Mouse (Mus musculus) forebrain, embryonic 11.5 days (tissue): Measurements from ENCODE around the gene Sez6. TPM values are rescaled to one million over a fixed set of nuclear protein-coding genes. Genes with fewer than 3 reads are reported as not detected.

Experiments used
- ATAC-seq: fragments of 200-750 bp; cut with Nextera tagmentation; replicated peaks from 2 replicates; pipeline ENCODE4 v1.8.0; 2017; ENCODE audit warnings: moderate TSS enrichment; ENCODE audit not compliant: low FRiP score
- DNase-seq: peaks from one replicate; pipeline ENCODE4 v3.0.0-alpha.2; 2017; ENCODE audit warnings: low spot score
- H3K27ac ChIP-seq: fragments of 300-500 bp; sonication (generic); 2 replicates; pipeline ENCODE4 v1.5.1; 2014; ENCODE audit warnings: low read depth, low read length
- H3K27me3 ChIP-seq: fragments of 300-500 bp; sonication (generic); 2 replicates; pipeline ENCODE4 v1.6.1; 2014; ENCODE audit warnings: mild to moderate bottlenecking, low read length, mixed read lengths; ENCODE audit not compliant: control insufficient read depth, insufficient read depth
- H3K36me3 ChIP-seq: fragments of 300-500 bp; sonication (generic); 2 replicates; pipeline ENCODE4 v1.6.1; 2014; ENCODE audit warnings: mild to moderate bottlenecking, low read length, moderate library complexity, mixed read lengths; ENCODE audit not compliant: control insufficient read depth, insufficient read depth
- H3K4me1 ChIP-seq: fragments of 300-500 bp; sonication (generic); replicated peaks from 2 replicates; pipeline ENCODE4 v1.6.1; 2014; ENCODE audit warnings: low read length, mixed read lengths; ENCODE audit not compliant: control insufficient read depth, insufficient read depth
- H3K4me2 ChIP-seq: fragments of 300-500 bp; sonication (generic); 2 replicates; pipeline ENCODE4 v1.6.1; 2014; ENCODE audit warnings: low read depth, mild to moderate bottlenecking, low read length, moderate library complexity, mixed read lengths; ENCODE audit not compliant: severe bottlenecking
- H3K4me3 ChIP-seq: fragments of 300-500 bp; sonication (generic); 2 replicates; pipeline ENCODE4 v1.5.1; 2014; ENCODE audit warnings: low read depth, low read length
- H3K9ac ChIP-seq: fragments of 300-500 bp; sonication (generic); 2 replicates; pipeline ENCODE4 v1.6.1; 2014; ENCODE audit warnings: low read length
- H3K9me3 ChIP-seq: fragments of 300-500 bp; sonication (generic); 2 replicates; pipeline ENCODE4 v1.6.1; 2016; ENCODE audit warnings: low read length, mixed read lengths; ENCODE audit not compliant: control insufficient read depth
- WGBS: fragments of 180-500 bp; shearing (Covaris S2); extraction: QIAGEN DNeasy Blood & Tissue Kit; methylation state at CpG from one replicate; pipeline ENCODE4 v1.1.7; 2014; 5-methylcytosine and 5-hydroxymethylcytosine counted together
- polyA plus RNA-seq: library from polyadenylated mRNA; unstranded; fragments of >200 nt; fragmentation: Nextera tagmentation; extraction: Ambion mirVana; gene quantifications from 2 replicates; pipeline ENCODE4 v1.2.1, GENCODE M21; 2014

Sez6 gene
- polyA plus RNA-seq, 1 experiment from 2014 or later: 14.3 TPM

GRCm38 (mm10) chr11:77931541-77932433, 1.2 kb downstream of the Sez6 start:
- Histone ChIP-seq H3K4me2 (peak overlapping the region; percentile 99), H3K9me3 (no peaks in the 10 kb centered on the region), H3K36me3 (no peaks in the 10 kb centered on the region), H3K4me3 (peak overlapping the region; percentile 59), H3K9ac (peak overlapping the region; percentile 55), H3K4me1 (peaks cover 27% of the 10 kb centered on the region), H3K27me3 (peaks cover 55% of the 10 kb centered on the region), H3K27ac (no peak overlapping the region)
- DNase-seq: no peak
- WGBS: 1% methylated on average over 41 of the region's 41 CpGs
- no peak for ATAC-seq

- H3K9ac ChIP-seq: no peak overlapping the region
- ATAC-seq: no peak
- peaks cover 57% of the 10 kb centered on the region for H3K27me3 ChIP-seq
- no peaks in the 10 kb centered on the region for H3K9me3 ChIP-seq
- peaks cover 24% of the 10 kb centered on the region for H3K4me1 ChIP-seq
- WGBS: 47% methylated on average over 5 of the region's 5 CpGs
- DNase-seq: no peak
- peak overlapping the region; percentile 99; the same call in 1 of the 2 replicates for H3K4me2 ChIP-seq
- no peaks in the 10 kb centered on the region for H3K36me3 ChIP-seq
- peak overlapping the region; percentile 59; the same call in 1 of the 2 replicates for H3K4me3 ChIP-seq
- no peak overlapping the region for H3K27ac ChIP-seq
Observed at GRCm38 (mm10) chr11:77932576-77932975, 2.0 kb downstream of the Sez6 start.

GRCm38 (mm10) chr11:77934111-77934521, 3.5 kb downstream of the Sez6 start:
- 2% methylated on average over 4 of the region's 4 CpGs for WGBS
- DNase-seq (no peak), ATAC-seq (no peak)
- H3K4me1 ChIP-seq: peaks cover 24% of the 10 kb centered on the region
- no peak overlapping the region for H3K4me2 ChIP-seq
- H3K9me3 ChIP-seq: no peaks in the 10 kb centered on the region
- H3K36me3 ChIP-seq: no peaks in the 10 kb centered on the region
- H3K27ac ChIP-seq: no peak overlapping the region
- no peak overlapping the region for H3K4me3 ChIP-seq
- no peak overlapping the region for H3K9ac ChIP-seq
- H3K27me3 ChIP-seq: peaks cover 59% of the 10 kb centered on the region

GRCm38 (mm10) chr11:77934568-77935311, 4.1 kb downstream of the Sez6 start:
- no peak overlapping the region for H3K27ac ChIP-seq
- H3K4me2 ChIP-seq: no peak overlapping the region
- no peaks in the 10 kb centered on the region for H3K9me3 ChIP-seq
- H3K9ac ChIP-seq: no peak overlapping the region
- ATAC-seq: no peak
- H3K4me3 ChIP-seq: no peak overlapping the region
- H3K27me3 ChIP-seq: peaks cover 57% of the 10 kb centered on the region
- H3K4me1 ChIP-seq: peaks cover 24% of the 10 kb centered on the region
- H3K36me3 ChIP-seq: no peaks in the 10 kb centered on the region
- 43% methylated on average over 5 of the region's 5 CpGs for WGBS
- DNase-seq: no peak

GRCm38 (mm10) chr11:77936846-77937245, 6.2 kb downstream of the Sez6 start:
- Histone ChIP-seq H3K9me3 (no peaks in the 10 kb centered on the region), H3K9ac (no peak overlapping the region), H3K4me2 (no peak overlapping the region), H3K36me3 (no peaks in the 10 kb centered on the region), H3K4me1 (peaks cover 15% of the 10 kb centered on the region), H3K27me3 (peaks cover 46% of the 10 kb centered on the region), H3K4me3 (no peak overlapping the region), H3K27ac (no peak overlapping the region)
- ATAC-seq: no peak
- DNase-seq: no peak
- WGBS: 8% methylated on average over 8 of the region's 8 CpGs

GRCm38 (mm10) chr11:77937649-77938410, 7.2 kb downstream of the Sez6 start:
- no peaks in the 10 kb centered on the region for H3K9me3 ChIP-seq
- WGBS: 17% methylated on average over 4 of the region's 4 CpGs
- H3K27me3 ChIP-seq: peaks cover 37% of the 10 kb centered on the region
- no peak for ATAC-seq
- H3K36me3 ChIP-seq: no peaks in the 10 kb centered on the region
- no peak overlapping the region for H3K9ac ChIP-seq
- no peak overlapping the region for H3K27ac ChIP-seq
- no peak for DNase-seq
- H3K4me1 ChIP-seq: peaks cover 19% of the 10 kb centered on the region
- H3K4me3 ChIP-seq: no peak overlapping the region
- no peak overlapping the region for H3K4me2 ChIP-seq

- H3K4me3 ChIP-seq: no peak overlapping the region
- DNase-seq (no peak), ATAC-seq (no peak)
- no peaks in the 10 kb centered on the region for H3K9me3 ChIP-seq
- no peak overlapping the region; the same call in 1 of the 2 replicates for H3K27ac ChIP-seq
- no peak overlapping the region for H3K4me2 ChIP-seq
- H3K4me1 ChIP-seq: peaks cover 10% of the 10 kb centered on the region
- peak overlapping the region; percentile 18; the same call in 1 of the 2 replicates for H3K9ac ChIP-seq
- 17% methylated on average over 5 of the region's 5 CpGs for WGBS
- H3K27me3 ChIP-seq: peaks cover 16% of the 10 kb centered on the region
- no peaks in the 10 kb centered on the region for H3K36me3 ChIP-seq
Observed at GRCm38 (mm10) chr11:77942230-77942629, 11.6 kb downstream of the Sez6 start.

GRCm38 (mm10) chr11:77947860-77948259, 17.3 kb downstream of the Sez6 start:
- peak; percentile 88 for ATAC-seq
- no peaks in the 10 kb centered on the region for H3K36me3 ChIP-seq
- peak overlapping the region; percentile 14; the same call in 1 of the 2 replicates for H3K9ac ChIP-seq
- peak overlapping the region; percentile 77 for H3K27ac ChIP-seq
- DNase-seq: peak; percentile 86
- H3K4me1 ChIP-seq: peaks cover 14% of the 10 kb centered on the region
- peaks cover 27% of the 10 kb centered on the region for H3K27me3 ChIP-seq
- H3K4me2 ChIP-seq: peak overlapping the region; percentile 39; the same call in 1 of the 2 replicates
- WGBS: 1% methylated on average over 9 of the region's 9 CpGs
- H3K9me3 ChIP-seq: no peaks in the 10 kb centered on the region
- H3K4me3 ChIP-seq: peak overlapping the region; percentile 9; the same call in 1 of the 2 replicates
